Mouse (Mus musculus): ENCODE results near the gene Borcs5.

GRCm38 (mm10) chr6:134660714-134661406 is 21.6 kb downstream of the Borcs5 start:
- TF ChIP-seq USF1 (IDR thresholded peaks at IDR 0.05; ENCODE audit: low read depth, low read length) (no peak), CHD1 (IDR thresholded peaks at IDR 0.05; ENCODE audit: low read depth, low read length) (no peak), BHLHE40 (IDR thresholded peaks at IDR 0.05; ENCODE audit: low read depth, low read length) (no peak), POLR2A (IDR thresholded peaks at IDR 0.05; ENCODE audit: low read depth, low read length) (no peak), EP300 (IDR thresholded peaks at IDR 0.05; ENCODE audit: low read length) (no peak), USF2 (conservative IDR thresholded peaks at IDR 0.05; ENCODE audit: low read depth, low read length) (no peak), ZNF384 (IDR thresholded peaks at IDR 0.05; ENCODE audit: low read depth, low read length) (no peak), MAX (IDR thresholded peaks at IDR 0.05; ENCODE audit: low read length) (no peak), MEF2A (IDR thresholded peaks at IDR 0.05; ENCODE audit: borderline replicate concordance, low read depth, low read length) (no peak)
